Mouse (Mus musculus): ENCODE data around the gene Snrpf.

GRCm38 (mm10) chr10:93547741-93548270, 41.7 kb downstream of the Snrpf start:
- TF ChIP-seq CTCF (IDR thresholded peaks at IDR 0.05; ENCODE audit: extremely low read depth, insufficient read length, insufficient replicate concordance, low read depth, low read length) = no peak
- TF ChIP-seq POLR2A (IDR thresholded peaks at IDR 0.05; ENCODE audit: low read depth, low read length) = no peak

Measured in small intestine, adult 2 months (tissue).